Mouse (Mus musculus) bone marrow macrophage, adult 2 months (primary cell): Measurements from ENCODE around the gene Vmn1r45.

Source experiments
- CTCF ChIP-seq: IDR thresholded peaks from 2 replicates; pipeline ENCODE4 v1.5.1; 2012; ENCODE audit warnings: low read depth, mild to moderate bottlenecking, low read length, moderate library complexity
- POLR2A ChIP-seq: IDR thresholded peaks from 2 replicates; pipeline ENCODE4 v1.6.1; 2012; ENCODE audit warnings: mild to moderate bottlenecking, low read depth, low read length, borderline replicate concordance

GRCm38 (mm10) chr6:89985989-89986388 is 45.6 kb upstream of the Vmn1r45 start:
- TF ChIP-seq CTCF, result no peak
- TF ChIP-seq POLR2A, result no peak
